8 mouse cellular contexts compared by ENCODE assay signal in genomic region chr19:53299156-53299828, GRCm38 (mm10).
"Had no signal": no experiment of that assay in that cellular context is flagged by ENCODE, and none has a peak within 500 bp of the region (broad histone marks: within the 10 kb centered on the region; RNA-seq: fewer than 3 reads in every experiment).

No protein-coding gene starts in this region.

- ATAC-seq: inflammation-experienced regulatory T-cells, adult 6 months; liver, embryonic 12.5 days; midbrain, embryonic 13.5 days had no signal

- H3K36me3 ChIP-seq: limb, embryonic 10.5 days; liver, embryonic 12.5 days; midbrain, embryonic 13.5 days had no signal

- DNase-seq: kidney, adult 8-10 months; kidney, postnatal 25 days had no signal

- H3K9ac ChIP-seq: liver, embryonic 12.5 days; midbrain, embryonic 13.5 days had no signal

- H3K4me1 ChIP-seq: limb, embryonic 10.5 days; midbrain, embryonic 13.5 days had no signal

- H3K27ac ChIP-seq: left cerebral cortex, adult 2 months; limb, embryonic 10.5 days; liver, embryonic 12.5 days; midbrain, embryonic 13.5 days; stomach, postnatal 0 days had no signal

- H3K4me3 ChIP-seq: left cerebral cortex, adult 2 months; limb, embryonic 10.5 days; liver, embryonic 12.5 days; midbrain, embryonic 13.5 days had no signal

- H3K27me3 ChIP-seq: midbrain, embryonic 13.5 days had no signal

- H3K9me3 ChIP-seq: limb, embryonic 10.5 days; liver, embryonic 12.5 days; midbrain, embryonic 13.5 days had no signal

- H3K4me2 ChIP-seq: liver, embryonic 12.5 days; midbrain, embryonic 13.5 days had no signal
